Mouse (Mus musculus) G1E (cell line): ENCODE data around the gene Axdnd1. TPM values are rescaled to one million over a fixed set of nuclear protein-coding genes. Genes with fewer than 3 reads are reported as not detected.

Experiments used
- ATAC-seq: 2 replicates; pipeline ENCODE4 v1.8.0; 2016; ENCODE audit warnings: mild to moderate bottlenecking; ENCODE audit not compliant: insufficient number of reproducible peaks, poor library complexity, low FRiP score, severe bottlenecking; ENCODE audit errors: extremely low read depth
- DNase-seq: peaks from one replicate; pipeline ENCODE4 v3.0.0; 2012; ENCODE audit warnings: low spot score
- H3K27me3 ChIP-seq: 2 replicates; pipeline ENCODE4 v1.6.1; 2012; ENCODE audit warnings: mild to moderate bottlenecking, low read length, inconsistent platforms; ENCODE audit not compliant: insufficient read depth
- H3K36me3 ChIP-seq: replicated peaks from 2 replicates; pipeline ENCODE3; 2012; ENCODE audit warnings: mild to moderate bottlenecking, inconsistent platforms
- H3K4me1 ChIP-seq: 2 replicates; pipeline ENCODE4 v1.6.1; 2012; ENCODE audit warnings: low read depth, low read length, inconsistent platforms, mixed read lengths; ENCODE audit not compliant: insufficient read depth
- H3K4me3 ChIP-seq: 2 replicates; pipeline ENCODE4 v1.5.1; 2012; ENCODE audit warnings: low read depth, mild to moderate bottlenecking, inconsistent platforms, low read length, moderate library complexity, mixed read lengths
- H3K9me3 ChIP-seq: replicated peaks from 2 replicates; pipeline ENCODE4 v1.6.1; 2012; ENCODE audit warnings: inconsistent platforms
- CTCF ChIP-seq: IDR thresholded peaks from 2 replicates; pipeline ENCODE4 v1.5.1; 2012; ENCODE audit warnings: low read depth, low read length, inconsistent platforms, mixed read lengths
- GATA1 ChIP-seq: IDR thresholded peaks from 2 replicates; pipeline ENCODE4 v1.6.1; 2012; ENCODE audit warnings: borderline replicate concordance, low read length, inconsistent platforms, mixed read lengths
- GATA2 ChIP-seq: IDR thresholded peaks from 2 replicates; pipeline ENCODE4 v1.6.1; 2012; ENCODE audit warnings: low read depth, low read length, inconsistent platforms, borderline replicate concordance
- POLR2AphosphoS5 ChIP-seq: IDR thresholded peaks from 2 replicates; pipeline ENCODE4 v1.6.1; 2012; ENCODE audit warnings: low read depth, low read length, inconsistent platforms; ENCODE audit not compliant: insufficient replicate concordance
- TAL1 ChIP-seq: conservative IDR thresholded peaks from 2 replicates; pipeline ENCODE4 v1.6.1; 2012; ENCODE audit warnings: low read depth, low read length, inconsistent platforms, mixed read lengths
- polyA plus RNA-seq: library from polyadenylated mRNA; stranded (reverse); fragments of >175 nt; gene quantifications from 2 replicates; pipeline ENCODE4 v1.2.3, GENCODE M21; 2012
- total RNA-seq, 2 experiments: library from RNA; stranded (forward) in 1 of 2; stranded (reverse) in 1 of 2; fragments of 200-1000 nt in 1 of 2; fragments of >200 nt in 1 of 2; fragmentation: Nextera tagmentation in 1 of 2; gene quantifications; 2 replicates each; pipeline ENCODE4 v1.2.3; 2014 to 2017

The Axdnd1 gene
- total and polyA plus RNA-seq, 3 experiments: 1.4 to 6.7 TPM; not detected in 1

DNA sequence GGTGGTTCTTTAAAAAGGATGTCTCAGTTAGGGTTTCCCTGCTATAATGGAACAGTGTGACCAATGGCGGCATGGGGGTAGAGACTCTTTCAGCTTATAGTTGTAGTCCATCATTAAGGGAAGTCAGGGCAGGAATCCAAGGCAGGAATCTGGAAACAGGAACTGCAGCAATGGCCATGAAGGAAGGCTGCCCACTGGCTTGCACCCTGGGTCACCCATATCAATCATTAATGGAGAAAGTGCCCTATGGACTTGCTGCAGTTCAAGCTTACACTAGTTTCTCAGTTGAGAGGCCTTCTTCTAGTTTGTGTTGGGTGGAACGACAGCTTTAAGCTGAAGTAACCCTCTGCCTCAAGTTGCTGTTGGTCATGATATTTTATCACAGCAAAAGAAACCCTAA, 68.5 kb downstream of the Axdnd1 start:
- DNase-seq: no peak
- peaks cover 10% of the 10 kb centered on the region for H3K27me3 ChIP-seq
- TF ChIP-seq CTCF: no peak
- TF ChIP-seq TAL1: no peak
- no peak for TF ChIP-seq POLR2AphosphoS5
- no peak for TF ChIP-seq GATA1
- TF ChIP-seq GATA2: no peak
- no peaks in the 10 kb centered on the region for H3K9me3 ChIP-seq
- no peaks in the 10 kb centered on the region for H3K36me3 ChIP-seq
- H3K4me1 ChIP-seq: peaks cover 2% of the 10 kb centered on the region; the same call in 1 of the 2 replicates
- no peak overlapping the region for H3K4me3 ChIP-seq
- no peak for ATAC-seq

DNA sequence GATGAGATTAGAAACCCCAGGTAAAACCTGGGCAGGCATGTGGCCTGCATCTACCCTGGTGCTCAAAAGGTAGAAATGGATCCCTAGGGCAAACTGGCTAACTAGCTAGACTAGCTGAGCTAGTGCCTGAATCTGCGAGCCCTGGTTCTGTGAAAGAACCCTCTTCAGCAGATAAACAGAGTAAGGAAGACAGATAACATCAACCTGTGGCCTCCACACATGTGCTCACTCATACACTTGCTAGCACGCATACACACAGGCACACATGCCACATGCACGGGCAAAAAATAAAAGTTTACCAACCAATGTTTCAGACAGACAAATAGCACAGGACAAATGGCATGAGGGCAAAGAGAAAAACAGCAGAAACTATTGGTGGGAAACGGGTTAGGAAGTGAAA, 70.5 kb downstream of the Axdnd1 start:
- no peaks in the 10 kb centered on the region for H3K9me3 ChIP-seq
- ATAC-seq: no peak
- no peak overlapping the region for H3K4me3 ChIP-seq
- no peak for DNase-seq
- H3K36me3 ChIP-seq: no peaks in the 10 kb centered on the region
- peaks cover 10% of the 10 kb centered on the region for H3K27me3 ChIP-seq
- no peak for TF ChIP-seq GATA1
- no peak for TF ChIP-seq TAL1
- TF ChIP-seq CTCF: no peak
- no peak for TF ChIP-seq POLR2AphosphoS5
- TF ChIP-seq GATA2: no peak
- peaks cover 2% of the 10 kb centered on the region; the same call in 1 of the 2 replicates for H3K4me1 ChIP-seq

- DNase-seq (no peak), ATAC-seq (no peak)
- Histone ChIP-seq H3K36me3 (no peaks in the 10 kb centered on the region), H3K9me3 (no peaks in the 10 kb centered on the region), H3K4me1 (peaks cover 2% of the 10 kb centered on the region), H3K27me3 (peaks cover 9% of the 10 kb centered on the region), H3K4me3 (no peak overlapping the region)
- TF ChIP-seq POLR2AphosphoS5: no peak
- no peak for TF ChIP-seq TAL1
- TF ChIP-seq GATA2: no peak
- TF ChIP-seq CTCF: no peak
- TF ChIP-seq GATA1: no peak
Measured at GRCm38 (mm10) chr1:156349031-156349430, 71.9 kb downstream of the Axdnd1 start.

DNA sequence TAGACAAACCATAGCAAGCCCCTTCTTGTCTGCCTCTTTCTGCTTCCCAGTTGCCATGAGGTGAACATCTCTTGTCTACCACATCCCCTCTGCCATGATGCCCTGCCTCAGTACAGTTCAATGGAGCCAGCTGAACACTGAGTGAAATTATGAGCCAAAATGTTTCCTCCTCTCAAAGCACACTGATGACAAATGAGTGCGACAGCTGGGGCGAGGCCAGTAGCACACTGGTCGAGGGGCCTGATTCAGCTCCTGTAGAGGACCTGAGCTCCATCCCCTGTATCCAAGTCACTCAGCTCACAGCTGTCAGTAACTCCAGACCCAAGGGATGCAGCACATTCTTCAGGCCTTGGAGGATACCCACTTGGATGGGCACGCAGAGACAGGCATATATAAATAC, 75.3 kb downstream of the Axdnd1 start:
- TF ChIP-seq GATA2 (no peak), POLR2AphosphoS5 (no peak), CTCF (no peak), GATA1 (no peak), TAL1 (no peak)
- no peak for DNase-seq
- H3K4me1 ChIP-seq: peaks cover 2% of the 10 kb centered on the region
- H3K27me3 ChIP-seq: no peaks in the 10 kb centered on the region; the same call in none of the 2 replicates
- H3K4me3 ChIP-seq: no peak overlapping the region
- no peaks in the 10 kb centered on the region for H3K9me3 ChIP-seq
- H3K36me3 ChIP-seq: no peaks in the 10 kb centered on the region
- no peak for ATAC-seq

DNA sequence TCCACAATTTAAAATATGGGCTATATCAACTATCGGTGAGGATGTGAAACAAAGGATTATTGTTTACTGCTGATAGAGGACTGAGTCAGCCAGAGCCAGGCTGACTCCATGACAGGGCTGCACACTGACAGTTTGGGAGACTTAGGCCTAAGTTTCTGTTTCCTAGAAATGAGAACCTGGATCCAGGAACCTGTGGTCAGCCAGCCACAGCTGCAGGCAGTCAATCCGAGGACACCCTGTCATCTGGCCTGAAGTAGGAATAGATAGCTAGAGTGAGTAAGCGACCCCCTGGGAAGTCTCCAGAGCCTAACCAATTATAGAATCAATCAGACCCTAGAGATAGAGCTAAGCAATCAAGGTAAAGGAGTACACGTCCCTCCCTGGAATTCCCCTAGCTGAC, 76.5 kb downstream of the Axdnd1 start:
- no peak for ATAC-seq
- Histone ChIP-seq H3K27me3 (no peaks in the 10 kb centered on the region; the same call in none of the 2 replicates), H3K4me1 (peaks cover 2% of the 10 kb centered on the region), H3K36me3 (no peaks in the 10 kb centered on the region), H3K4me3 (no peak overlapping the region), H3K9me3 (no peaks in the 10 kb centered on the region)
- DNase-seq: no peak
- TF ChIP-seq POLR2AphosphoS5: no peak

GRCm38 (mm10) chr1:156340847-156341246, 80.1 kb downstream of the Axdnd1 start:
- no peak overlapping the region for H3K4me3 ChIP-seq
- ATAC-seq (no peak), DNase-seq (no peak)
- no peaks in the 10 kb centered on the region; the same call in 1 of the 2 replicates for H3K4me1 ChIP-seq
- no peaks in the 10 kb centered on the region for H3K36me3 ChIP-seq
- no peaks in the 10 kb centered on the region for H3K9me3 ChIP-seq
- TF ChIP-seq GATA1: no peak
- TF ChIP-seq POLR2AphosphoS5: no peak
- TF ChIP-seq GATA2: no peak
- TF ChIP-seq TAL1: no peak
- TF ChIP-seq CTCF: no peak
- H3K27me3 ChIP-seq: no peaks in the 10 kb centered on the region; the same call in 1 of the 2 replicates

DNA sequence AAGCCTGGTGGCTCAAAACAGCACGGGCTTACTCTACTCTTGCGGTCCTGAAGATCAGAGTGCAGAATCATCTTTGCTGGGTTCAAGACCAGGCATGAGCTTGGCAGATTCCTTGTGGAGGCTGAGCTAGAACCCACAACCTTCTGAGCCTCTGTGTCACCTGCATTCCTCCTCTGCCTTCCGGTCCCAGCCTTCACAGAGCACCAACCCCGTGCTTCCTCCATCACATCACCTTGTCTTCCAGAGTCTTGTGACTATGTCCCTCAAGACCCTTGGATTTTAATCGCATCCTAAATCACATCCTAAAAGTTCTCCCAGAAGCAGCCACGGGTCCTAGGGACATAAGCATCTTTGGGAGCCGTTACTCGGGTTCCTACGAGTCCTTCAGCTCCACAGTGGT, 97.8 kb downstream of the Axdnd1 start:
- Histone ChIP-seq H3K9me3 (no peaks in the 10 kb centered on the region), H3K36me3 (no peaks in the 10 kb centered on the region), H3K27me3 (peaks cover 4% of the 10 kb centered on the region; the same call in 1 of the 2 replicates), H3K4me1 (no peaks in the 10 kb centered on the region), H3K4me3 (no peak overlapping the region)
- ATAC-seq: no peak
- no peak for DNase-seq
- TF ChIP-seq CTCF: no peak
- no peak for TF ChIP-seq GATA2
- no peak for TF ChIP-seq TAL1
- no peak for TF ChIP-seq POLR2AphosphoS5
- TF ChIP-seq GATA1: no peak
